Mouse (Mus musculus): ENCODE measurements around the gene Nhlrc4.

Gene Nhlrc4

GRCm38 (mm10) chr17:25925348-25925747 lies 19.4 kb downstream of the Nhlrc4 start:
- CTCF ChIA-PET: interaction anchor here (0.7 kb wide), 1 partner anchor 10 kb away, joined by 3 read pairs; no protein-coding TSS in a partner anchor

DNA sequence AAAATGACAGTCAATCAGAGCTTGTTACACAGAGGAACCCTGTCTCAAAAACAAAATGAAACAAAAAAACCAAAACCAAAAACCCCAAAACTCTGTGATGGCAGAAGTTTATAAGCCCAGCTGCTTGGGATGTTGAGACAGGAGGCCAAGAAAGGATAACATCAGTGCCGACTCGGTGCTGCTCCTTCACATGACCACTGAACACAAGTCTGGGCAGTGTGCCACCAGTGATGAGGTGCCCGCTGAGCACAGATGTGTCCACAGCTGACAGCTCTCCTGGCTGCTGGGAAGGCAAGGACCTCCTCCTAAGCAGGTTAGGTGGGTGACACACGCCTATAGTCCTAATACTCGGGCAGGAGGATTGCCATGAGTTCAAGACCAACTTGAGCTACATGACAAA lies 22.6 kb downstream of the Nhlrc4 start:
- CTCF ChIA-PET: interaction anchor here (0.6 kb wide), 1 partner anchor 201 kb away, joined by 3 read pairs; no protein-coding TSS in a partner anchor

DNA sequence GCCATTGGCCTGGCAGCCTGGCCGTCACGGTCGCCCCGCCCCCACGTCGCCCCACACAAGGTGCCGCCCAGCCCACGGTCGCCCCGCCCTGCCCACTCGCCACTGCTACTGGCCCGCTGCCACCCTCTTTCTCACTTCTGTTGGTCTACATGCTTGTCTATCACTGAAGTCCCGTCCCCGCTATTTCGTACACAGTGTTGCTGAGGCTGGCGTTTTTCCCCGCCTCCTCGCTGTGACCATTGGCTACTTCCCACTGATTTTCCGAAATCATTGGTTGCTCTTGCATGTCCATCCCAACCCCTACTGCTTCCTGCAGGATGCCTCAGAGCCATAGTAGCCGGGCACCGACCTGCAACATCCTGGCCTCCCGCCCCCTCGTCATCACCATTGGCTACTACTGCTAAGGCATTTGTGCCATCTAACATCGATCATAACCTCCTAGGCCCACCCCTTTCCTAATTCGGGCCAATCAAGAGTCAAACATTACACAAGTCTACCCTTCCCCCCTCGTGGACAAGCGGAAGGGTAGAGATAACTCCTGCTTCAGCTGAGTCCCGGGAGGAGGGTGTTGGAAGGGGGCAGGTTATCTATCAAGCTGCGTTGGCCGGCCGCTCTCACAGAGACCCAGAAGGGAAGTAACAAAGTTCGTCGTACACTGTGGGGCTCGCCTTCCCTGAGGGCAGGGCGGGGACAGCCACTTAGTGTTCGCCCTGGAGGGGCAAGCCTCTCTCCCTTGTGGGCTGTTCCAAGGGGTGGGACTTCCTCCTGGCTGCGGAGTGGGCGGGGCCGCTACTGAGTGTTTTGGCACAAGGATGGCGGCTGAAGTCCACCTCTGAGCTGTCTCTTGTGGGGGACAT lies 24.7 kb downstream of the Nhlrc4 start:
- CTCF ChIA-PET: no interaction called here

- CTCF ChIA-PET: no interaction called here
Observed at GRCm38 (mm10) chr17:25919144-25919785, 25.5 kb downstream of the Nhlrc4 start, which contains the start of gene Rab40c. Rab40c (minus strand) TSS chr17:25919727.

- CTCF ChIA-PET: interaction anchor here (0.7 kb wide), 1 partner anchor 21 kb away, joined by 3 read pairs; no protein-coding TSS in a partner anchor
Observed at GRCm38 (mm10) chr17:25918037-25918750, 26.6 kb downstream of the Nhlrc4 start.

DNA sequence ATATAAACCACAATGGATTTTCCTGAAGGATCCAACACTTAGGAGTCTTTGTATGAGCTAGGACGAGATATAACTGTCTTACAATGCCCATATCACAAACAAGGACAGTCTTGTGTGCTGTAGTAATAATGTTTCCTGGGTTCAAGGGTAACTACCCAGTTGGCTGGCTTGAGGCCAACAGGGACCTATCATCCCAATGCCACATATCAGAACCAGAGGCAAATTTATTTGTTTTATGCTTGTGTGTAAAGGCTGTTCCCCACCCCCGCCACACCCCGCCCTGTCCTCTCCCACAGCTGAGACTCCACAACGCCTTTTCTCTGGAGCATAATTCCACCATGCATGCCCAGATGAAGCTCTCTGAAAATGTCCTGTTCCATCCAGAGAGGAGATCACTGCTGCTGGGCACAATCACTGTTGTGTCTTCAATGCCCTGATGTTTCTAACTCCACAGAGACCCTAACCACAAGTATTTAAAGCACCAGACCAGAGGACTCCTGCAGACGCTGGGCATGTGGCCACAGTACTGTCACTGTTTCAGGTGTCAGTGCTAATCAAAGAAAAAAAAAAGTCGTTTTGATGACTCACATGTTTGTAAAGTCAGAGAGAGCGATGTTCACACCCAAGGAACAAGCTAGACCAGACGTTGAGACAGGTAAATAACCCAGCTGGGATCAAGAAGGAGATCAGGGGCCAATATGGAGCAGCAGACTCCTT lies 27.7 kb downstream of the Nhlrc4 start:
- CTCF ChIA-PET: no interaction called here

DNA sequence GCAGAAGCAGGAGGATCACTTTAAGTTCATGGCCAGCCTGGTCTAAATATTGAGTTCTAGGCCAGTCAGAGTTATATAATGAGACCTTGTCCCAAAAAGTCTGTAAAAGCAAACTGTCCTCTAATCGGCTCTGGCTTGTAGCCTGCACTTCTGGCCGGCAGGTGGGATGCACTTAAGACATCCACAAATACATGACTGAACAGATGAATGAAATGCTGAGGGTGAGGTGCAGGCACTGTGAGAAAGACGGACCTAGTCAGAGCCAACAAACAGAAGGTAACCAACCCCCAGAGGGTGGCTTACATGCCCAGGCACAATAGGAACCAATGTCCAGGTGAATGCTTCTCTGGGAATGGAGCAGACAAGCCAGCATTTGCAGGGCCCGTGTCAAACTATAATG lies 30.5 kb downstream of the Nhlrc4 start:
- CTCF ChIA-PET: no interaction called here

DNA sequence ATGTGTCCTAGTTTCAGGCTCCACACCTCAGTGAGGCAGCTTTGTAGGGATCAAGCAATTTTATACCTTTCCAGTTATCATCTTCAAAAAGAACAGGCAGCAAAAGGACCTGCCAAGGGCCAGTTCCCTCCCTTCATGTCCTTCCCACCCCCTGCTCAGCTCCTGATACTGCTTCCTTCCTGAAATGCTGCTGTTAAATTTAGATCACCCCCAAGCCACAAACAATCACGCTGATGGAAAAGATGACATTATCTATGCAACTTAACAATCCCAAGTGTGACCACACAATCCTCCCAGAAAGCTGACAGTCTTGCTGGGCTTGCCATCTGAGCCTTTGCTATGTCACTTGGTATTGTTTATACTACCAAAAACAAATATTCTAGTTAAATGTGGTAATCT lies 30.9 kb downstream of the Nhlrc4 start:
- CTCF ChIA-PET: interaction anchor here (0.6 kb wide), 1 partner anchor 1453 kb away, joined by 3 read pairs; no protein-coding TSS in a partner anchor

- CTCF ChIA-PET: interaction anchor here (0.6 kb wide), 1 partner anchor 1454 kb away, joined by 3 read pairs; no protein-coding TSS in a partner anchor
Observed at GRCm38 (mm10) chr17:25913186-25913876, 31.4 kb downstream of the Nhlrc4 start.

- CTCF ChIA-PET: no interaction called here
Observed at GRCm38 (mm10) chr17:25911816-25912215, 32.9 kb downstream of the Nhlrc4 start.

DNA sequence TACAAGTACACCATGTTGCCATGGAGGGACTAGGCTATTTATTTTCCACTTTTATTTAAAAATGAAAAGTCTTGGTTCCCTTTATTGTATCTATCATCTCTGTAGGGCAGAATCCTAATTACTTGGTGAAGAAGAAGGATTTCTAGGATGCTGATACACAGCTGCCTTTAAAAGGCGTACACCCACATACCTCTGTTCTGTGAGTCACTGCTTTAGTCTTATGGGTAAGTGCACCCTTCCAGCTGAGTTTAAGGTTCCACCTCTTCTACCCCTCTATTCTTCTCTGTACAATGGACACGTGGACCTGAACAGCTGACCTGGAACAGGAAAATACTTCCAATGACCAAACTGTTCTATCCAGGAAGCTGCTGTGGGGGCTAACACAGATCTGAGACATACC lies 37.1 kb downstream of the Nhlrc4 start:
- CTCF ChIA-PET: interaction anchor here (0.6 kb wide), 1 partner anchor 36 kb away, joined by 9 read pairs; no protein-coding TSS in a partner anchor

DNA sequence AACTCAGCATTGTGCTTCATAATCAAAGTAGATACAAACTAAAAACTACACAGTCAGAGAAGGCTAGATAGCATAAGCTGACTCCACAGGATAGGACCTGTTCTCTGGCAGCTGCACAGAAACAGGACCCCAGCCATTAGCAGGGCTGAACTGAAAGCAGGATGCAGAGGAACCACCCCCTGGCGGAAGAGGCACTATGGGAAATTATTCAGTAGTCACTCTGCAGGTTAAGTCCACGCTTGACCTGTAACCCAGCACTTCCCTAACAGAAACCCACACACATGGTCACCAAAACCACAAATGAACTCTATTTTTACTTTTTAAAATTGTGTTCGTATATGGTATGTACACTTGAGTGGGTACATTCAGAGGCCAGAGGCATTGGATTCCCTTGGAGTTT lies 41.7 kb downstream of the Nhlrc4 start:
- CTCF ChIA-PET: no interaction called here

- CTCF ChIA-PET: interaction anchor here (1.2 kb wide), 1 partner anchor 11 kb away, joined by 4 read pairs; no protein-coding TSS in a partner anchor
Observed at GRCm38 (mm10) chr17:25900193-25900592, 44.6 kb downstream of the Nhlrc4 start.

DNA sequence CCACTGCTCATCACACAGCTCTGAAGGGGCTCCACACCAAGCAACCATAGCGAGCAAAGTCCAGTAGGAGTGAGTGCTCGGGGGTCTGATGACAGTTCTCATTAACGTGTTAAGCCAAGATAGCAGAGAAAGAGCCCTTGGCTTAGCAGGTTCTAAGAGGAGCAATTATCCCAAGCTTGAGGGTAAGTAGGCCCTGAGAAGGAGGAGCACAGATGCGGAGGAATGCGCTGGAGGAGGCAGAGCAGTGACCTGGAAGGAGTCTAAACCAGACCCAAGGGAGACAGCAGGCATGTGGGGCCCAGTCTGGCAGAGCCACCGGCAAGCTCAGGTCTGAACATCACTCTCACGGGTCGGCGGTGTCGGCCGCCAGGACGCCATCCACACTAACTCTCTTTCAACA lies 48.9 kb downstream of the Nhlrc4 start:
- CTCF ChIA-PET: interaction anchor here (0.6 to 1.1 kb wide), 3 partner anchors 10 to 227 kb away, joined by 3 to 9 read pairs (median 4); partner anchors contain the start of gene Mrpl28

- CTCF ChIA-PET: interaction anchor here (0.6 to 1.1 kb wide), 2 partner anchors 25 to 228 kb away, joined by 4 to 9 read pairs; partner anchors contain the start of gene Mrpl28
Observed at GRCm38 (mm10) chr17:25895415-25895814, 49.3 kb downstream of the Nhlrc4 start.

- CTCF ChIA-PET: interaction anchor here (0.6 to 1.5 kb wide), 3 partner anchors 117 to 883 kb away, joined by 3 to 4 read pairs (median 3); no protein-coding TSS in a partner anchor
Observed at GRCm38 (mm10) chr17:25893975-25894617, 50.7 kb downstream of the Nhlrc4 start.
